Mouse (Mus musculus): ENCODE data around the gene Tm4sf20. TPM values are rescaled to one million over a fixed set of nuclear protein-coding genes. Genes with fewer than 3 reads are reported as not detected.

Tm4sf20 gene
- total RNA-seq, 2 experiments from 2014 or later, result not detected

DNA sequence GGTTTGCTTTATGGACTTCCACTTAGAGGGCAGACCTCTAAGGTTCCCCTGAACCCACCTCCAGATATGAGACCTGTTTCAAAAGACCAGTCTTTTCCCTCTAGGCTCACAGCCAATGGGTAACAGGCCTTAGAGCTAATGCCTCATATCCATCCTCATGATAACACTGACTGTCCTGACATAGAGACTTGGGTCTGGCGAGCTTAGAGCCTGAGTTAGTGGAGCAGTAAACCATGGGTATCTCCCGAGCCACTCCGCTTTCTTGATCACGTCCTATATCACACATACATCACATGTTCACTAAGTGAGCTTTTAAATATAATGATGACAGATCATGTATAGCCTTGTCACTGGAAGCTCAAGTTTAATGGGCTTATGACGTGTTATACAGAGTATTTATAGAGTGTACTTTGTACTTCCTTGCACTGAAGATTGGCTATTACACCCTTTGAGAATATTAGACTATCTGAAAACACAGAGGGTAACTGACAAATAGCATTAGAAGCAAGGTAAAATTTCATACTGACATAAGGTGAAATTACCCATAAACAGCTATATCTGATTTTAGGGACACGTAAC lies 11.2 kb upstream of the Tm4sf20 start:
- DNase-seq (ENCODE audit: low spot score in 2 of 2), result no peak

DNA sequence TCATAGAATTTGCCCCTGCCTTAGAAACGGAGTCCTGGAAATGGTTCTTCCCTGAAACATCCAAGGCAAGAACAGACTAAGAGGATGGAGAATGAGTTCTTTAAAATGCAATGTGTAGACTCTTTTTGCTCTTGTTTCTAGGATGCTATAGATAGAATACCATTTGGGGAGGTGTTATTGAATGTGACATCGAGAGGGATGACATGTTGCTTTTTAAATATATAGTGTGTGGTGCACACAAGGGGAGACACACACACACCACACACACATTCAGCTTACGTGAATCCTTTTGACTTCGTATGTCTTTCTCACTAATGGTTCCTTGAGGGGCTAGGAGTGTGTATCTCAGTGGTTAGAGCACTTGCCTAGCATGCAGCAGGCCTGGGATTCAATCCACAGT lies 7.0 kb upstream of the Tm4sf20 start:
- DNase-seq (ENCODE audit: low spot score in 2 of 2), result no peak

GRCm38 (mm10) chr1:82773208-82773607 lies 4.9 kb upstream of the Tm4sf20 start:
- DNase-seq (ENCODE audit: low spot score in 2 of 2), result no peak

GRCm38 (mm10) chr1:82772428-82772827 lies 4.2 kb upstream of the Tm4sf20 start:
- DNase-seq (ENCODE audit: low spot score in 2 of 2), result no peak

GRCm38 (mm10) chr1:82771022-82771586 lies 2.8 kb upstream of the Tm4sf20 start, which contains the start of gene Gm47791:
Gene Gm47791, minus strand, starts transcription at chr1:82771243.
- DNase-seq (ENCODE audit: low spot score in 2 of 2), result no peak

DNA sequence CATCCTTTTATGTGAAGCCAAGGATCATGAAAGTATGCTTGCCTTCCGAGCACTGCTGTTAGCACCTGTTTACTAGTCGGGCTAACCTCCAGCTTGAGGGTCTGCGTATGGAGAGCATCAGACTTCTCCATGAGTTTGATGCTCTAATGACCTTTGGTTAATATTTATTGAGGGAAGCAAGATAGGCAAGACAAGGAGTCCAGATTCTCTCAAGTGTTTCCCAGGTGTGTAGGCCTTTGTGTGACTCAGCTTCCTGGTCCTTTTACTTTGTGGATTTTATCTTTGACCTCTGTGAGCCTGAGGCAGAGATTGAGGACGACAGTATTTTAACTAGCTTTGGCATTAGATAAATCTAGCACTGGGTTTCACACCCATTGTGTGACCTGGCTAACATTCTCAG lies 1.6 kb downstream of the Tm4sf20 start:
- no peak for DNase-seq (ENCODE audit: low spot score in 2 of 2)

DNA sequence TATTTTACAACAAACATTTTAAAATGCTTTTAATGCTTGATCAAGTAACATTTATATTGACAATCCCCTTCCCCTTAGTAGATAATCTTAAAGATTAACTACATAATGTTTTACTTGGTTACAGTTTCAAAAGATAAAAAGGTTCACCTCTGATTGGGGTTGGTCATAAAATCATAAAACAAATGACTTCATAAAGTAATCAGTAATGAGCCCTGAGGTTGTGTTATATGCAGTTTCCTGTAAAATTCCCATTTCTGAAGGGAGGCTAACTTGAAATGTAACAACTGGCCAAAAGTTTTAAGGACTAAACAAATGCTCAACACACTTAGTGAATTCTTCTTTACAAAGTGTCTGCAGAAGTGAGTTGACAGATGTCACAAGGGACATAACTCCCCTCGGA lies 2.0 kb downstream of the Tm4sf20 start:
- DNase-seq (ENCODE audit: low spot score in 2 of 2), result no peak

DNA sequence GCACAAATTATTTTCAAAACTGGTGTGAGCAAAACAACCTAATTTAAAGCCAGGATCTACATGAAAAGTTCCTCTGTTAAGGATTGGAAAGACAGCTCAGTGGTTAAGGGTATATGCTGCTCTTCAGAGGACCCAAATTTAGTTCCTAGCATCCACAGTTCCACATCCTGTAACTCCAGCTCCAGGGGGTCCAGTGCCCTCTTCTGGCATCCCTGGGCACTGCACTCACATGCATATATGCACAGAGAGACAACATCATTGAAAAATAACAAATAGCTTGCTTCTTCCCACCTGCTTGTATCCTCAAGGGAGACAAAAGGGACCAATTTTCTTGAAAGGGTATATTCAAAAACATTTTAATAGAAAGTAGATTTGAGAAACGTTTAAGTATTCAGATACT lies 6.0 kb downstream of the Tm4sf20 start:
- no peak for DNase-seq (ENCODE audit: low spot score in 2 of 2)

DNA sequence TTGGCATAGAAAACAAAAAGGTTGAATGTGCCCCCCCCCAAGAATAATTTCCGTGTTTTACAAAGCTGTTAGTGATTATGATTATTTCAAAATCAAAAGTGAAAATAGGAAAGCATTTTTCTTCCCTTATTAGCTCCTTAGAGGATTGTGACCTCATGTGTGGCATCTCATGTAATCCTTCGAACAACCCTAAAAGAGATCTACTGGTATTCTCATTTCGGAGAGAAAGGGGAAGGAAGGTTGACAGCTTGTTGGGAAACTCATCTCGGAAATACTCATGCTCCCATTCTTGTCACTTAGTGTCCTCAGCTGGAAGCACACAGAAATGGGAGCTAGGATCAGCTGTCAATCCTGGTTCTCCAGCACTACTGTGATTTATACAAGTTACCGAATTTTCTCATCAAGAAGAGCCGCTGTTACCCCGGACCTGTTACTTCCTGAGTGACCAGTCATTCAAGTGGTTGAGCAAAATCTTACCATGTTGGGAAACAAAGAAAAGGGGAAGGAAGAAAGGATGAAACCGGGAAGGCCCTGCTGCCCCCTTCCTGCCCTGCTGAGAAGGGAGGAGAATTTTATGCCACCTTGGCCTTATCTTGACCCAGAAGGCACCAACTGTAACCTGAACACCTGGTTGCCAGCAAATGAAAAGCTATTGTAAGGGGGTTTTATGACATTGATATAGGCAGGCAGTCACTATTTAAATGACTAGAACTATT lies 6.6 kb downstream of the Tm4sf20 start:
- DNase-seq (ENCODE audit: low spot score in 2 of 2), result no peak

- no peak for DNase-seq (ENCODE audit: low spot score in 2 of 2)
These were observed 8.7 kb downstream of the Tm4sf20 start for GRCm38 (mm10) chr1:82759520-82759919.

- no peak for DNase-seq (ENCODE audit: low spot score in 2 of 2)
These were observed 20.4 kb downstream of the Tm4sf20 start for GRCm38 (mm10) chr1:82747714-82748452.

- DNase-seq (ENCODE audit: low spot score in 2 of 2), result no peak
These were observed 21.9 kb downstream of the Tm4sf20 start for GRCm38 (mm10) chr1:82746408-82746807.

DNA sequence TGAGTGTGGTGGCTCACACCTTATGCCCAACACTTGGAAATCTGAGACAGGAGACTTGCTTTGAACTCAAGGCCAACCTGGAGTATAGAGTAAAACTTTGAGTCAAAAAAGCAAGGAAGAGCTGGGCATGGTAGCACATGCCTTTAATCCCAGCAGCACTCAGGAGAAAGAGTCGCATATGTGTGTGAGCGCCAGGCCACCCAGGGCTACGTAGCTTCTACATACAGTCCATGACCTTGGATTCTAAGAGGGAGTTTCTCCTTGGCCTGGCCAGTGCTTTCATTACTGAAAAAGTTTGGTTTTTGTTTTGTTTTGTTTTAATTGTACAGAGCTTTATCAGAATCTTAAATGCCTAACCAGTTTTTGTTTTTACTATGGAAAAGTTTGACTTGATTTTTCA lies 24.3 kb downstream of the Tm4sf20 start:
- no peak for DNase-seq (ENCODE audit: low spot score in 2 of 2)

DNA sequence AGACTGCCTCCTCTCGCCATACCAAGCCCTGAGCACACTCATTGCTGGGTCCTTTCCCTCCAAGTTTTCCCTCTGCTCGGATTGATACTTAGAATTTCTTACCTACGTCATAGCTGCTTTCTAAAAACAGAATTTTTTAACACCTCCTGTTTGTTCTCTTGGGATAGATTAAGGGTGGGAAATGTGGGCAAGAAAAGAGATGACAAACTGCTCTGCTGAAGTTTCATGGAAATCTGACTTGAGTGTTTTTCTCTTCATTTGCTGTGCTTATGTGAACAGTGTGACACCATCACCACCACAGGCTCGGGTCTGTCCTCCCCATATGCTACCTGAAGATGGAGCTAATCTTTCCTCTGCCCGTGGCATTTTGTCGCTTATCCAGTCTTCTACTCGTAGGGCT lies 26.7 kb downstream of the Tm4sf20 start:
- DNase-seq (ENCODE audit: low spot score in 2 of 2), result no peak

DNA sequence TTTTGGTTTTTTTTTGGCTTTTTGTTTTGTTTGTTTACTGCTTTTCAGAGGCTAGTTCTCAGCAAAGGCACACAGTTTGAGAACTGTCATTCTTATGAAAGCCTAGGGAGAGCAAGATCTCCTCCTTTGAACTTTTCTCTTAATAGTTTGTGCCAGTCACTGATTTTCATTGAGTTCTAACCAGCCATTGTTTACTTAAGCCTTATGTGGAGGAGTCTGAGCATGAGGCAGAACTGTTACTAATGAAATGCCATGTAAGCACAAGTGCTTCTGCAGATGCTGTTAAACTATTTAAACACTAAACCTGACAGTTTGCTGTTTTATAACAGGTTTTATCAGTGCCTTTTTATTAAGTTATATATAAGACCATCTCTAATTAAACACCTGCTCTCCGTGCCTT lies 30.2 kb downstream of the Tm4sf20 start:
- no peak for DNase-seq (ENCODE audit: low spot score in 2 of 2)

DNA sequence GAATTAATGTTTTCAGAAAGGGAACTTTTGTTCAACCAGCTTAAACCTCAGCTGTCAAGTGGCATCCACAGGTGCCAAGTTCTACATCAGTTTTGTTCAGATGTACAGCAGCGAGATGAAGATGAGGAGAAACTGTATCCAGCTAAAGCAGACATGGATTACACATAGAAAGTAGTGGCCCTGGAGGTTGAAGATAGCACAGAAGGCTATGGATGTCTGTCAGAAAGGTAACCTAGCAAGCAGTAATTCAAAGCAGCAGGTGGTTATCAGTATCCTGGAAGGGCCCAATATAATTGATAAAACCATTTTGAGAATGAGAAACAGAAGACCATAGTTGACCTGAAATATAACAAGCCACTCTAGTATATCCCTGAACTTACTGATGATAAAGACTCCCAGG lies 34.9 kb downstream of the Tm4sf20 start:
- no peak for DNase-seq (ENCODE audit: low spot score in 2 of 2)

- DNase-seq (ENCODE audit: low spot score in 2 of 2), result no peak
These were observed 41.8 kb downstream of the Tm4sf20 start for GRCm38 (mm10) chr1:82726482-82726881.

GRCm38 (mm10) chr1:82725875-82726185 lies 42.4 kb downstream of the Tm4sf20 start:
- DNase-seq (ENCODE audit: low spot score in 2 of 2), result no peak

DNA sequence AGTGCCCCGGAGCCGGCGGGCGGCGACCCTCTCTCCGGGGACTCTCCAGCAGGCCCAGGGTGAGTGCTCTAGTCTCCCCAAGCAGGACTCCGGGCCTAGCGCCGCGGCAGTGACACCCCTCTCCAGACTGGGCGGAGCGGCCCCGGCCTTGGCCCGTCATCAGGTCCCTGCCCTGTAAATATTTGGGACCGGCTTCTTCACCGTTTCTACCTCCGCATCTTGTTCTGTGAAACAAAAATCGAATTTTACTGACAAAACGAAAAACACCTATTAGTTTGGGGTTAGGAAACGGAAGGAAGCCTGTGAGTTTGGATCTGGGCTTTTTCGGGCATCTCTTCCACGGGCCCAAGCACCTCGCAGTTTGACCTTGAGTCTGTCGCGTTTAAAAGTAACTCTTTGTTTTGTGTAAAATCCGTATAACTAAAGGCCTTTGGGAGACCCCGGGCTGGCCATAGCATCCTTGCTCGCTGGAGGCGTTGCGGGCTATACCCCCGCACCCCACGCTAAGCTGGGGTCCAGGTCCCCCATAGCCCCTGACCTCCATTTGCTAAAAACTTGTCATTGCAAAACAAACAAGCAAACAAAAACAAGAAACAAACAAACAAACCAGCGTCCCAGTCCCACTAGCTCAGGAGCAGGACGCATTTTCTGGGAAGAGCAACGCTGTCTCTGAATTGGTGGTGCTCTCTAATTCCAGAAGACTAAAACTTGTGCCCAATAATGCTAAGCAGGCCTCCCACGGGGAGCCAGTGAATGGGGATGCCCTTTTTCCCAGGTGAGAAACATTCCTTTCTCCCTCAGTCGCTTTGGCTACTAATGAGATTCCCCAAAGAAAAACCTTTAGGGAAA lies 43.0 kb downstream of the Tm4sf20 start:
- DNase-seq (ENCODE audit: low spot score in 2 of 2), result no peak

GRCm38 (mm10) chr1:82724339-82725025 lies 43.8 kb downstream of the Tm4sf20 start, which contains the start of gene Mff:
Gene Mff, plus strand, starts transcription at chr1:82724890.
- peak; percentile 90 to 95 for DNase-seq (ENCODE audit: low spot score in 2 of 2)
